Mouse (Mus musculus) hindbrain, embryonic 10.5 days (tissue): Measurements from ENCODE around the gene Madcam1. TPM values are rescaled to one million over a fixed set of nuclear protein-coding genes. Genes with fewer than 3 reads are reported as not detected.
A peak's percentile ranks its signal among the peaks of the same experiment; 100 is the strongest.

Experiments
- DNase-seq: peaks from one replicate; pipeline ENCODE4 v3.0.0-alpha.2; 2017; ENCODE audit warnings: low spot score
- H3K27ac ChIP-seq: fragments of 300-500 bp; sonication (generic); 2 replicates; pipeline ENCODE4 v1.5.1; 2016; ENCODE audit warnings: mild to moderate bottlenecking, moderate library complexity
- H3K27me3 ChIP-seq: fragments of 300-500 bp; sonication (generic); 2 replicates; pipeline ENCODE4 v1.6.1; 2016; ENCODE audit warnings: mild to moderate bottlenecking; ENCODE audit not compliant: poor library complexity, insufficient read depth, severe bottlenecking
- H3K36me3 ChIP-seq: fragments of 300-500 bp; sonication (generic); 2 replicates; pipeline ENCODE4 v1.6.1; 2016; ENCODE audit warnings: mild to moderate bottlenecking, moderate library complexity
- H3K4me1 ChIP-seq: fragments of 300-500 bp; sonication (generic); replicated peaks from 2 replicates; pipeline ENCODE4 v1.6.1; 2016; ENCODE audit warnings: mild to moderate bottlenecking
- H3K4me3 ChIP-seq: fragments of 300-500 bp; sonication (generic); 2 replicates; pipeline ENCODE4 v1.5.1; 2016; ENCODE audit warnings: mild to moderate bottlenecking, moderate library complexity
- H3K9me3 ChIP-seq: fragments of 300-500 bp; sonication (generic); 2 replicates; pipeline ENCODE4 v1.6.1; 2016; ENCODE audit warnings: mild to moderate bottlenecking, moderate library complexity
- WGBS: fragments of 180-500 bp; shearing (Covaris S2); methylation state at CpG from one replicate; pipeline ENCODE4 v1.1.7; 2016; 5-methylcytosine and 5-hydroxymethylcytosine counted together
- polyA plus RNA-seq: library from polyadenylated mRNA; unstranded; fragments of >200 nt; fragmentation: Nextera tagmentation; extraction: Ambion mirVana; gene quantifications from 2 replicates; pipeline ENCODE4 v1.2.1, GENCODE M21; 2016

Gene Madcam1
- polyA plus RNA-seq, 1 experiment from 2014 or later: 1.5 TPM

DNA sequence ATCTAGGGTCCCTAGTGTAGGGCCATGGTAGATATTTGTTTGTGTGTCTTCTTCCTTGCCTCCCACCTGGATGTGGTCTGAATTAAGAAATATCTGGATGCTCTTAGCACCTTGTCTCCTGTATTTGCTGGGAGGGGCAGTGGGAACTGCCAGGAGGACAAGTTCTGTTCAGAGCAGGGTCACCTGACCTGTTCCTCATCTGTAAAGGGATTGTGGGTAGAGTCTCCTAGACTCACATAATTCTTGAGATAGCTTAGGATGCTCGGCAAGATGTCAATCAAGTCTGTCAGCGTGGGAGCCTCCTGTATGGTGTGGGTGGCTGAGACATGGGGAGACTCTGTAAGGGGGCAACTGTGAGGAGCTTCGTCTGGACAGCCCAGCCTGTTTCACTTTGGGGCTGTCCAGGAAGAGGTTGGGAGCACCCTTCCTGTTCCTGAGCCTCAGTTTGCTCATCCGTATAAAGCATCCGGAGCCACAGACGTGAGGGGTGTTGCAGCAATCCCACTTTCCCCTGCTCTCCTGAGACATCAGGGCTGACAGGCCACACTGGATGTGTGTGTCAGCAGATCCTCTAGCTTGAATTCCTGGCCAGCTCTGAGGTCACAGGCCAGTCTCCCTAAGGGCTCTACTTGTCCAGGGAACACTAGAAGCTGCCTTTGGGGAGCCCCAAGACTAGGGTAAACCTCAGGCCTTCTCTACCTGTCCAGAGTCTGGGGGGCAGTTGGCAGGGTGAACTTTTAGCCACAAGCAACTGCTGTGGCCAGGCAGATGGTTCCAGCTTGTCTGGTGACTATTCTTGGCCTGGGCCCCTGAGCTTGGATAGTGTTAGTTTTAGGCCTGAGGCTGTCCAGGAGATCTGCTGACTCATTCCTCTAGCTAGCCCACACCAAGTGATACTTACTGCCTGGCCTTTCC, 19.6 kb downstream of the Madcam1 start:
- H3K27ac ChIP-seq: peak overlapping the region; percentile 90; the same call in 1 of the 2 replicates
- DNase-seq: no peak
- H3K4me1 ChIP-seq: peaks cover 34% of the 10 kb centered on the region
- peaks cover 54% of the 10 kb centered on the region for H3K36me3 ChIP-seq
- no peaks in the 10 kb centered on the region for H3K9me3 ChIP-seq
- H3K27me3 ChIP-seq: no peaks in the 10 kb centered on the region
- WGBS: 90% methylated on average over 6 of the region's 6 CpGs
- peak overlapping the region; percentile 96 for H3K4me3 ChIP-seq

DNA sequence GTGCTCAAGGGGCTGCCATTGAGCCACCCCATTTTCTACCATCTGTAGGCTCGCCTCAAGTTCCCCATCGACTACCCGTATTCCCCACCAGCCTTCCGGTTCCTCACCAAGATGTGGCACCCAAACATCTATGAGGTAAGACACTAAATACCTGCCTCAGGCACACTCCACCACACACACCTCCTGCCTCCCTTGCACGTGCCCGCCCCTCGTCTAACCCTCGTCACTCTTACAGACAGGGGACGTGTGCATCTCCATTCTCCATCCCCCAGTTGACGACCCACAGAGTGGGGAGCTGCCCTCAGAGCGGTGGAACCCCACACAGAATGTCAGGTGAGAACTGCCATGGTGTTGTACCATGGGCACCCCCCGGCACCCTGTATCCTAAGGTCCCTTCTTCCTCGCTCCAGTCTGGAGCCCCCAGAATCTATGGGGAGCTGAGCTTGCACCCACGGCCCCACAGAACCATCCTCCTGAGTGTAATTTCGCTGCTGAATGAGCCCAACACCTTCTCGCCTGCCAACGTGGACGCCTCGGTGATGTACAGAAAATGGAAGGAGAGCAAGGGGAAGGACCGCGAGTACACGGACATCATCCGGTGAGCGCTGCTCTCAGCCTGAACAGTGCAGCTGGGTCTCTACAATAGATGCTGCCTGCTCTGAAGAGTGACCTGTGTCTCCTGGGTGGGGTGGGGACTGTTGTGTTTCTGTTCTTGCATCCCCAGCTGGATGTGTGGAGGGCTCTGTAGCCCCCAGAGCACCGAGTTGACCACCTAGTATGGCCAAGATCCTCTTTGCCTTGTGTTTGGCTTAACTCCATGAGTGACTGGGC, 20.6 kb downstream of the Madcam1 start:
- DNase-seq: no peak
- H3K27ac ChIP-seq: no peak overlapping the region
- 95% methylated on average over 25 of the region's 25 CpGs for WGBS
- H3K9me3 ChIP-seq: no peaks in the 10 kb centered on the region
- H3K36me3 ChIP-seq: peaks cover 64% of the 10 kb centered on the region
- no peaks in the 10 kb centered on the region for H3K27me3 ChIP-seq
- H3K4me3 ChIP-seq: no peak overlapping the region
- peaks cover 34% of the 10 kb centered on the region for H3K4me1 ChIP-seq

DNA sequence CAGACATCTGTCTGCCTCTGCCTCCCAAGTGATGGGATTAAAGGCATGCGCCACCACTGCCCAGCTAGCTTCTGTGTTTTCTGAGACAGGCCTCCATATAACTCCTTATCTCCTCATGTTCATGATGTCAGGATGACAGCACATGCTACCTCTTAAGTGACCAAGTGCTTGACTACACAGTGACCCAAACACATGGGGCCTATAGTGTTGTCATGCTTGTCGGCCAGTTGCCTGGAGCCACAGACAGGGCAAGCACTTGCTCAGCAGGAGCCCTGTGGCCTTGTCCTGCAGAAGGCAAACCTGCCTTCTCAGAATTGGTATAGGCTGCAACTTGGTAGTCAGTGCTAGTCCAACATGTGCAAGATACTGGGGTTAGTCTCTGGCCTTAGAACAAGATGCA, 21.9 kb downstream of the Madcam1 start:
- H3K9me3 ChIP-seq: no peaks in the 10 kb centered on the region
- H3K36me3 ChIP-seq: peaks cover 64% of the 10 kb centered on the region
- H3K27me3 ChIP-seq: no peaks in the 10 kb centered on the region
- H3K4me3 ChIP-seq: no peak overlapping the region
- 83% methylated on average over 2 of the region's 2 CpGs for WGBS
- DNase-seq: no peak
- no peak overlapping the region for H3K27ac ChIP-seq
- peaks cover 27% of the 10 kb centered on the region for H3K4me1 ChIP-seq

DNA sequence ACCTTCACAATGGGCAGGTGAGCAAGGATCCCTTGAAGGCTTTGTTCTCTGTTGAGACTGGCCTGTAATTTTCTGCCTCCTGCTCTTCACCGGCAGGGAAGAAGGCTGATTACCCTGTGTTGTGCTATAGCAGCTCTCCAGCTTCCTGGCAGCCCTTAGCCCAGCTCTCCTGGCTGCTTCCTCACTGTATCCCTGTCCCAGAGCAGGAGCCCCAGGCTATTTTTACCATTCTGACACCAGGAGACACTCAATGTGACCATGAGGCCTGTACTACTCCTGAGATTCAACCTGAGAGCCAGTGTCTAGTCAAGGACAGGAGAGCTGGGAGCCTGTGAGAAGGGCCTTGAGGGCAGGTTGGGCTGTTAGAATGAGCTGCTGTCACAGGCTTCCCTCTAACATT, 22.3 kb downstream of the Madcam1 start:
- Histone ChIP-seq H3K4me1 (peaks cover 22% of the 10 kb centered on the region), H3K9me3 (no peaks in the 10 kb centered on the region), H3K36me3 (peaks cover 64% of the 10 kb centered on the region), H3K27ac (no peak overlapping the region), H3K27me3 (no peaks in the 10 kb centered on the region), H3K4me3 (no peak overlapping the region)
- no peak for DNase-seq
- 93% methylated on average over 1 of the region's 1 CpGs for WGBS

DNA sequence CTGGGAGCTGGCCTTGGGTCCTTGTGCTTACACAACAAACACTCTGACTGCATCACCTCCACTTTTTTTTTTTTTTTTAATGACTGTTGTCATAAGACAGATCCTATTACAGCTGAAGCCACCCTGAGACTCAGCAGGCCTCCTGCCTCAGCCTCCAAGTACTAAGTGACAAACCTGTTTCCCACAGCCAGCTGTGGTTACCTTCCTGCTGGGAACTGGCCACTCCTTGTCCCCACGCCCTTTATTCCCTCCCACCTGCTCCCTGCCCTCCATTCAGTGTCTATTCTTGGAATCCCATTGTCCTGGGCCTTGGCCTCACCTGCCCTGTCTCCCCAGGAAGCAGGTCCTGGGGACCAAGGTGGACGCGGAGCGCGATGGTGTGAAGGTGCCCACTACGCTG, 23.2 kb downstream of the Madcam1 start:
- Histone ChIP-seq H3K27me3 (no peaks in the 10 kb centered on the region), H3K36me3 (peaks cover 67% of the 10 kb centered on the region), H3K4me3 (no peak overlapping the region), H3K9me3 (peaks cover 5% of the 10 kb centered on the region; the same call in 1 of the 2 replicates), H3K27ac (no peak overlapping the region), H3K4me1 (peaks cover 18% of the 10 kb centered on the region)
- WGBS: 93% methylated on average over 6 of the region's 6 CpGs
- DNase-seq: no peak

DNA sequence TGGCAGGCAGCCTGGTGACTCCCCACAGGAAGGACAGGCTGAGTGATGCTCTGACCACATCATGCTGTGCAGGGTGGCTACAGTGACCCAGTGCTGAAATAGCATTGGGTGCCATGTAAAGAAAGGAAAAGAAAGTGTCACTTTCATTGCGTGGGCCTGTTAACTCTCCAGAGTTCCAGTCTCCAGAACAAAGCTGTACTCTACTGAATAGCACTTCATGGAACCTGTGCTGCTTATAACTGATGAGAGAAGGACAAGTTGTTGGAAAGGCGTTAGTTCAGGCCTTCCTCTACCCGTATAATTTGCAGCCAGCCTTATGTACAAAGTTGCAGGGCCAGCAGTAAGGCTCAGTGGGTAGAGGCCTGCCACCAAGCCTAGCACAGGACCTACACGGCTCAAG, 24.4 kb downstream of the Madcam1 start, which contains the start of gene Gzmm:
TSS of gene Gzmm (plus strand) at position 301 of the 400 bp plus-strand sequence.
- Histone ChIP-seq H3K4me3 (no peak within 1 kb of the TSS), H3K36me3 (peaks cover 66% of the 10 kb centered on the region)

DNA sequence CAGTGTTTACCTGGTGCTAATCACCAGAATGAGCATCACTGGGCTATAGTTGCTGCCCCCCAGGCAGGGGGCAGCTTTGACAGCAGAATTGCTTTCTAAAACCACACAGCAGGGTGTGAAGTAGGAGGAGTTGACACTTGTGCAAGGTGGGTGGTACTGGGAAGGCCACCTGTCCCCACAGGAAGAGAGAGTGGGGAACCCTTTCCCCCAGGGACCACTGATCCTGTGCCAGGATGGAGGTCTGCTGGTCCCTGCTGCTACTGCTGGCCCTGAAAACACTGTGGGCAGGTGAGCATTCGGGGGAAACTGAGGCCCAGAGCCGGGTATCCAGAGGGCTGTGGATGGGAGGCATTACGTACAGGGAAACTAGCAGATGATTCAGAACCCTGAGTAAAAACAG, 24.8 kb downstream of the Madcam1 start:
- no peak overlapping the region for H3K27ac ChIP-seq
- no peaks in the 10 kb centered on the region for H3K27me3 ChIP-seq
- H3K9me3 ChIP-seq: peaks cover 5% of the 10 kb centered on the region; the same call in 1 of the 2 replicates
- H3K4me3 ChIP-seq: no peak overlapping the region
- WGBS: 92% methylated on average over 3 of the region's 3 CpGs
- DNase-seq: no peak
- peaks cover 62% of the 10 kb centered on the region for H3K36me3 ChIP-seq
- peaks cover 1% of the 10 kb centered on the region for H3K4me1 ChIP-seq

More for the DNA sequence above, 24.4 kb downstream of the Madcam1 start, which contains the start of gene Gzmm:
- Histone ChIP-seq H3K27me3 (no peaks in the 10 kb centered on the region), H3K4me1 (peaks cover 6% of the 10 kb centered on the region), H3K9me3 (peaks cover 5% of the 10 kb centered on the region; the same call in 1 of the 2 replicates), H3K27ac (no peak within 1 kb of the TSS)
- no peak for DNase-seq
- 88% methylated on average over 4 of the region's 4 CpGs for WGBS

DNA sequence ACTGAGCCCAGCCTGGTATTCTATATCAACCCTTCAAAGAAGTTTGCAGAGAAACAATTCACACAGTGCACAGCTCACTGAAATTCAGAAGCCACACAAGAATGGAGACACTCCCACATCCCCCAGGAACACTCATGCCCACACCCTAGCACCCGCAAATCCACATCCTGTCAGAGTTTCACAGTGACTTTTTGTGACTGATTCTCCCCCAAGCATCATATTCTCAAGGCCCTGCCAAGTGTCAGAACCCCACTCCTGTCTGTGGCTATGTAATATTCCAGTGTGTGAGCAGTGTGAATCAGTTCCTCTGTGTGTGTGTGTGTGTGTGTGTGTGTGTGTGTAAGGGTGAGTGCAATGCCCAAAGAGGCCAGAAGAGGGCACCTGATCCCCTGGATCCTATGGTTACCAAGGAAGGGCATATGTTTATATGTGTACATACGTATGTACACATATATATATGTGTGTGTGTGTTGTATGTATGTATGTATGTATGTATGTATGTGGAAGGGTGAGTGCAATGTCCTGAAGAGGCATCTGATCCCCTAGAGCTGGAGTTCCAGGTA, 27.7 kb downstream of the Madcam1 start:
- DNase-seq: no peak
- H3K9me3 ChIP-seq: peaks cover 5% of the 10 kb centered on the region; the same call in 1 of the 2 replicates
- no peak overlapping the region for H3K4me3 ChIP-seq
- peaks cover 13% of the 10 kb centered on the region for H3K4me1 ChIP-seq
- no peak overlapping the region for H3K27ac ChIP-seq
- no peaks in the 10 kb centered on the region for H3K27me3 ChIP-seq
- 93% methylated on average over 2 of the region's 2 CpGs for WGBS
- peaks cover 33% of the 10 kb centered on the region for H3K36me3 ChIP-seq

DNA sequence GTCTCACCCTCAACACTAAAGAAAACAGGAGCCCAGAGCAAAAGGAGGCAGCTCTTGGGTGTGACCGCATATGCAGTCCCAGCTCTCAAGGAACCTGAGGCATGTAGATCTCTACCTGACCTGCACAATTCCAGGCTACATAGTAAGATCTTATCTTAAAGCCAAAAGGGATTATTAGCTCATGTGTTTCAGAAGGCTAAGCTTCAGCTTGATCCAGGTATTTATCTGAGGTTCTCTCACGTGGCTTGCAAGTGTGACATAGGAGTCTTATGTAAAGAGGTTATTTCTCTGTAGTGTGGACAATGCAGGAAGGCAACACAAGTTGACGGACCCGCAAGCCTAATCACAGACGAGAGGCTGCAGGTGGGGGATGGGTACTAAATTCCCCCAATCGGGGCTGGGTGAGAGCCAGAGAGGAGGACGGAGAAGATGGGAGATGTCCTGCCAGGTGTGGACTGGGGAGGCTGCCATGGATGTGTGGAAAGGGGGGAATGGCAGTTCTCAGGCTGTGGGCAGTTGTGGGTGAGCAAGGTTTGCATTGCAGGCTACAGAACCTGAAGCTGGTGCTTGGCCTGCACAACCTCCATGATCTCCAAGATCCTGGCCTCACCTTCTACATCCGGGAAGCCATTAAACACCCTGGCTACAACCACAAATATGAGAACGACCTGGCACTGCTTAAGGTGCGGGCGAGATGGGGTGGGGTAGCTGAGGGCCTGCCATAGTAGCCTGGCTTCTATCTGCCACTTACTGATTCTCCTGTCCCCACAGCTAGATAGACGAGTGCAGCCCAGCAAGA, 29.4 kb downstream of the Madcam1 start:
- Histone ChIP-seq H3K9me3 (peaks cover 5% of the 10 kb centered on the region; the same call in 1 of the 2 replicates), H3K4me3 (no peak overlapping the region), H3K27ac (no peak overlapping the region), H3K27me3 (no peaks in the 10 kb centered on the region), H3K4me1 (peaks cover 13% of the 10 kb centered on the region), H3K36me3 (peaks cover 16% of the 10 kb centered on the region)
- no peak for DNase-seq
- whole genome bisulfite sequencing: 81% methylated on average over 12 of the region's 12 CpGs

DNA sequence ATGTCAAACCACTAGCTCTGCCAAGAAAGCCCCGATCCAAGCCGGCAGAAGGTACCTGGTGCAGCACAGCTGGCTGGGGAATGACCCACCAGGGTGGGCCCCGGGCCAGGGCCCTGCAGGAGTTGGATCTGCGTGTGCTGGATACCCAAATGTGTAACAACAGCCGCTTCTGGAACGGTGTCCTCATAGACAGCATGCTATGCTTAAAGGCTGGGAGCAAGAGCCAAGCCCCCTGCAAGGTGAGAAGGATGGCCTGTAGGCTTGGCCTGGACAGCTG, 30.0 kb downstream of the Madcam1 start:
- Histone ChIP-seq H3K27me3 (no peaks in the 10 kb centered on the region), H3K4me3 (no peak overlapping the region), H3K9me3 (peaks cover 5% of the 10 kb centered on the region; the same call in 1 of the 2 replicates), H3K36me3 (peaks cover 10% of the 10 kb centered on the region), H3K27ac (no peak overlapping the region), H3K4me1 (peaks cover 13% of the 10 kb centered on the region)
- 84% methylated on average over 6 of the region's 6 CpGs for WGBS
- DNase-seq: no peak

DNA sequence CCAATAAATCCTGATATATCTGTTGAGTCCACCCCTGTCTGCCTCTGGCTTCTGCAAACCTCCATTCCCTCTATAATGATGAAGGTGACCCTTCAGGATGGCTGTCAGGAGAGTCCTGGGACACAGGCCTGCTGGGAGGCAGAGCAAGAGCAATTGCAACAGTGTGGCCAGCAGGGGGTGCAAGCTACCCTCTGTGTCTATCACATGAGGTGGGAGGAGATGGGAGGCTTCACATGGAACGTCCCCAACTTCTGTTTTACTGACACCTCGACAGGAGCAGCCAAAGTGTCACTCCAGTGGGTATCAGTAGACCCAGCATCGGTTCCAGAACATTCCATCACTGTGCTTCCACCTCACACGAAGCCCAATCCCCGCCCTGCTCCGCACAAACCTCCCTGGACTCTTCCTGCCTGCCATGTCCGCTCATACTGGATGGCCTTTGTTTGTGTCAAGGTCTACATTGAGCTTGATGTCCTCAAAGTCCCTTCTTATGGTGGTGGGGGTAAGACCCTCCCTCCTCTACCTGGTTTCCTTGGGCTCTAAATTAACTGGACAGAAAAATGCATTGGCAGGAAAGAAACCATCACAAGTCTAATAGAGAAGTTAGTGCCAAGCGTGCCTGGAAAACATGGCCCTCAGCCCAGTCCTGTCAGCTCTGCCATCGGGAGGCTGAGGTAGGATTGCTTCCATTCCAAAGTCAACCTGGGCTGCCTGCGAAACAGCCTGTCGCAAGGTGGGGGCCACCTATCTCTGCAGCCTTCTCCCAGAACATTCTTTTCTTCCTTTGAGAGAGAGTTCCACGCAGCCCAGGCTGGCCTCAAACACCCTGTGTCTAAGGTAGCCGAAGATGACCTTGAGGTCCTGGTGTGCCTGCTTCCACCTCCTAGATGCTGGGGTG, 31.1 kb downstream of the Madcam1 start:
- WGBS: 69% methylated on average over 13 of the region's 13 CpGs
- peak; percentile 77 for DNase-seq

More for the DNA sequence above, 31.1 kb downstream of the Madcam1 start:
- Histone ChIP-seq H3K36me3 (0 out of 2 replicates have a peak, but pooled peaks cover 3% of the 10 kb centered on the region), H3K4me1 (peaks cover 13% of the 10 kb centered on the region), H3K27ac (peak overlapping the region; percentile 69), H3K27me3 (no peaks in the 10 kb centered on the region), H3K4me3 (peak overlapping the region; percentile 18; the same call in 1 of the 2 replicates), H3K9me3 (peaks cover 5% of the 10 kb centered on the region; the same call in 1 of the 2 replicates)
